Mouse (Mus musculus) ovary, postnatal 14 days (tissue): ENCODE measurements around the gene Mrpl14.

Experiments used
- DNase-seq: peaks from one replicate; pipeline ENCODE4 v3.0.0; 2022; ENCODE audit warnings: low spot score

Gene Mrpl14

GRCm38 (mm10) chr17:45726249-45726648, 40.1 kb downstream of the Mrpl14 start:
- no peak for DNase-seq

- DNase-seq, result no peak
Observed at GRCm38 (mm10) chr17:45727481-45727880, 41.4 kb downstream of the Mrpl14 start.

GRCm38 (mm10) chr17:45727983-45728723, 42.0 kb downstream of the Mrpl14 start:
- DNase-seq, result no peak

- DNase-seq, result no peak
Observed at GRCm38 (mm10) chr17:45729387-45729786, 43.3 kb downstream of the Mrpl14 start.

GRCm38 (mm10) chr17:45730696-45731095, 44.6 kb downstream of the Mrpl14 start:
- DNase-seq, result no peak

GRCm38 (mm10) chr17:45731172-45731864, 45.2 kb downstream of the Mrpl14 start:
- DNase-seq, result peak; percentile 89

- DNase-seq, result no peak
Observed at GRCm38 (mm10) chr17:45733038-45733734, 47.1 kb downstream of the Mrpl14 start.

GRCm38 (mm10) chr17:45733735-45734301, 47.7 kb downstream of the Mrpl14 start, which contains the start of gene 1600014C23Rik:
Gene 1600014C23Rik (minus strand): TSS chr17:45733844.
- peak; percentile 42 for DNase-seq

GRCm38 (mm10) chr17:45734333-45734732, 48.2 kb downstream of the Mrpl14 start:
- no peak for DNase-seq

- no peak for DNase-seq
Observed at GRCm38 (mm10) chr17:45734881-45735280, 48.8 kb downstream of the Mrpl14 start.

- peak; percentile 85 for DNase-seq
Observed at GRCm38 (mm10) chr17:45735382-45736310, 49.5 kb downstream of the Mrpl14 start.

- DNase-seq, result peak; percentile 71
Observed at GRCm38 (mm10) chr17:45736311-45737077, 50.4 kb downstream of the Mrpl14 start.

- no peak for DNase-seq
Observed at GRCm38 (mm10) chr17:45737078-45737601, 51.0 kb downstream of the Mrpl14 start.

- no peak for DNase-seq
Observed at GRCm38 (mm10) chr17:45742371-45743147, 56.4 kb downstream of the Mrpl14 start.

GRCm38 (mm10) chr17:45745629-45746028, 59.5 kb downstream of the Mrpl14 start:
- no peak for DNase-seq

GRCm38 (mm10) chr17:45746755-45747154, 60.6 kb downstream of the Mrpl14 start:
- DNase-seq, result no peak

- DNase-seq, result no peak
Observed at GRCm38 (mm10) chr17:45747293-45747692, 61.2 kb downstream of the Mrpl14 start.
